Mouse (Mus musculus) lung, postnatal 10 days (tissue): ENCODE data around the gene Emc6.

Experiments used
- DNase-seq: peaks from one replicate; pipeline ENCODE4 v3.0.0; 2021

Emc6 gene

DNA sequence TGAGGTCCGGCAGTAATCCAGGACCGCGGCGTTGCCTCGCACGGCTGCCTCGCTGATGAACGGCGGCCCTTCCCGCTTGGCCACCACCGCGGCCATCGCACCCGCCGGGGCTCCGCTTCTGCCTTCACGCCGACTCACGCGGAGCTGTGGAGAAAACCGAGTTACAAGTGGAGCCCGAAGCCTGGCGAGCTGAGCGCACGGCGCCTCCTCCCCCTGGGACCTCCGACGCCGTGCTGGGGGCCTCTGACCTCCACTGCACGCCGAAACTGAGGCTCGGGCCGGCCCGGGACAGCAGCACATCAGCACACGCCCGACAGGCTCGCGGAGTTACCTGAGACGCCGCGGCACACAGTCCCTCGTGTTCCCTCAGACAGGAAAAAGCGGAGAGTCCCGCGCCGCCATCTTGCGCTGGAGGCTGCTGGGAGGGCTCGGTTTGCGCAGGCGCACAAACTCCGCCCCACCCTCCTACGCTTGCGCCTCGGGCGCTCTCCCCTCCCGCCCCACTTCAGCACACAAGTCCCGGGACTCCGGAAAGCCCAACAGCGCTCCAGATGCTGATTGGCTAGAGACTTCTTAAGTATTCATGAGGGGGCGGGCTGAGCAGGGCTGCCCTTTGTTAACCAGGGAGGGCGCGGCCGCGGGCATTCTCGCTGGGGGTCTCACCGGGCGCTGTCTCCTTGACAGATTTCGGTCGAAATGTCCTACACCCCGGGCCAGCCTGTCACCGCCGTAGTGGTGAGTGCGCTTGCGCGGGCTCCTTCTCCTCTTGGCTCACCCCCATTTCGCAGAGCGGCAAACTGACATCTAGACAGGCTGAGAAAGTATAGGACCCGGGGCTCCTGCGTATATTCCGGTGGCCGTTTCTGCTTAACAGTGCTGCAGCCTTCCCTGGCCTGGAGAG, at the start of gene Emc6, which contains the start of gene Tax1bp3:
Emc6 (minus strand) TSS at position 430 of the 901 bp plus-strand sequence.
Tax1bp3 (plus strand) TSS at position 476 of the 901 bp plus-strand sequence.
- peak; percentile 98 for DNase-seq

- DNase-seq = no peak
Measured at GRCm38 (mm10) chr11:73225856-73226255, 49.0 kb upstream of the Emc6 start.

DNA sequence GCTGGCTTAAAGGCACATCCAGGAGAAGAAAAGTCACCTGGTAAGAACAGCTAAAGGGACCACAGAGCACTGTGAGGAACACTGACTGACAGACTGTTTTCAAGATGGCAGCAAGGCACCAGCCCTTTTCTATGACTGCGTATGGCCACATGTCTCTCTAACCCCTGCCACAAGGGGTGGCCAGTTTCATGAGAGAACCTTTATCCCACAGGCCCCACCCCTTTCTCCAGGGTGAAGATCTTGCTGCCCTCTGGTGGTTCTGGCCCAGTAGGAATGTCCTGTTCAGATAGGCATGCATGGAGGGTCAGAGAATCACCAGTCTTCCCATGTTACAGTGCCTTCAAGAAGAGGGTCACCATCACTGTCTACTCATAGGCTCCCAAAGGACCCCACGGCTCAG, 47.1 kb upstream of the Emc6 start:
- peak; percentile 65 for DNase-seq

- DNase-seq = no peak
Measured at GRCm38 (mm10) chr11:73222846-73223245, 46.0 kb upstream of the Emc6 start.

- no peak for DNase-seq
Measured at GRCm38 (mm10) chr11:73220651-73221050, 43.8 kb upstream of the Emc6 start.

DNA sequence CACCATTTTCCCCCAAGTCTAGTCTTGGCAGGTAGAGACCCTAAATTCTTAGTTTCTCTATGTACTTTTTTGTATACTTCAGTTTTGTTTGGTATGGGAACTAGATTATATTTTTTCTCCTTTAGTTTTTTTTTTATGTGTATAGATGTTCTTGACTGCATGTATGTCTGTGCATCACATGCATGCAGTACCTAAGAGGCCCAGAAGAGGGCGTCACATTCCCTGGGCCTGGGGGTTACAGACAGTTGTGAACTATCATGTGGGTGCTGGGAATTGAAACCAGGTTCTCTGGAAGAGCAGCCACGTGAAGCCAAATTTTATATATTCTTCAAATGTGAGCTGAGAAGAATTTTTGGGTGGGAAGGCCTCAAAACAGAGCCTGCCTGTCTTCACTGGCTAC, 42.8 kb upstream of the Emc6 start:
- no peak for DNase-seq

DNA sequence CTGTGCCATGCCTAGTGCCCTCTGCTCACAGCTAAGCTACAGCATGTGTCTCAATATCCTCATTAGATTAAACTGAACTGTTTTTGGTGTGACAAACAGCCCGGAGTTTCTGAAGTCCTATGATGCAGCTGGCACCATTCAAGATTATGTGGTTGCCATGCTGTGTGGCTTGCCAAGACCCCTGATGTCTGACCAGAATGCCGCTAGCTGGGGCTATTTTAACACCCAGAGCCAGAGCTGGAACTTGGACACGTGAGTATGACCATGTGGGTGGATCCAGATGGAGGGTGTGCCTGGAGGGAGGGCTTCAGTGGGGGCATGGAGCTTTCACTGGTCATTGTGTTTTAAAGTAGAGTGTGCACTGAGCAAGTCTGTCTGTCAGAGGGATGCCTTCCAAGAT, 37.1 kb upstream of the Emc6 start:
- no peak for DNase-seq

GRCm38 (mm10) chr11:73207621-73208020, 30.8 kb upstream of the Emc6 start:
- no peak for DNase-seq

DNA sequence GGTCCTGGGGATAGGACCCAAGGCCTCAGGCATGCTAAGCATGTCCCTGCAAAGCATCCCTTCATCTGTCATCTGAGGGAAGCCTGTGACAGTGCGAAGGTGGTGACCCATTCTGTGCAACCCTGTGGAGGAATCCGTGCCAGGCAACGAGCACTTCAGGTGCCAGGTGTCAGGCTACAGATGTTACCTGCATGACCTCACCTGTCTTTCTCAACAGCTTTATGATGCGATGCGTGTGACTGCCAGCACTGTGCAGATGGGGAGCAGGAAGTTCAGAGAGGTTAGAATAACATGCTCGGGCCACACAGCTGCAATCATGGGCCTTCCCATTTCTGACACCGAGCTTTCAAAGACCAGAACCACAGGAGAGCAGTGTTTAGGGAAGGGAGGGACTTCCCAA, 28.4 kb upstream of the Emc6 start:
- no peak for DNase-seq

DNA sequence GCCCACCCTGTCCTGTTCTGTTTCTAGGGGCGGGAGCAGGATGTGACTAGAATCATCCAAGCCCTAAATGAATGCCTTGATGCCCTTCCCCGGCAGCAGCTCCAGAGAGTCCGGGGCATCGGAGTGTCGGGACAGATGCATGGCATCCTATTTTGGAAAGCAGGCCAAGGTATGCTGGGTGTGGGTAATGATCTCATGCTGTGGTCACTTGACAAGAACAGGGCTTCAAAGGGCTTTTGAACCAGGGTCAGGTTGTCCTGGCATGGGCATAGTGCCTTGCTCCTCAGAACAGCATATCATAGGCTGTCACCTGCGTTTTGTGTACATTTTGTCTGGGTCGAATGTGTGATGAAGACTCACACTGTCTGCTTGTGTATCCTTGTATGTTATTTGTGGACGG, 27.1 kb upstream of the Emc6 start:
- DNase-seq = no peak

DNA sequence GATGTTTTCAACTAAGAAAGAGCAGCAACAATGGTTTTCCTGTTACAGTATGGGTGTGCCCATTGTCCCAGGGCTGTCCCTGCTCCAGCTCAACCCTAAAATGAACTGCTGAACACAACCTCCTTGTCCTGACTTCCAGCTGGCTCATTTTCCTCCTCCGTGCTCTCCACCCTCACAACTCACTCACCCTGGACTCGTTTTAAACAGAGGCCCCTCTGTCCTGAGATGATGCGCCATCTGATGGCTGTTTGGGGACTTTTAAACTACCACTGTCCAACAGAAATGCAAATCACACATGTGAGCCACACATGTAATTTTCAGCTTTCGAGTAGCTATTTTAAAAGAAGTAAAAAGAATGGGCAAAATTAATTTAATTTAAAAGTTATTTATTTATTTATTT, 24.8 kb upstream of the Emc6 start:
- DNase-seq = peak; percentile 38

GRCm38 (mm10) chr11:73201021-73201420, 24.2 kb upstream of the Emc6 start:
- peak; percentile 30 for DNase-seq

GRCm38 (mm10) chr11:73199879-73200278, 23.0 kb upstream of the Emc6 start:
- DNase-seq = no peak

GRCm38 (mm10) chr11:73199230-73199712, 22.4 kb upstream of the Emc6 start, which contains the start of gene Shpk:
Shpk (plus strand) TSS chr11:73199460.
- peak; percentile 98 for DNase-seq

- DNase-seq = peak; percentile 89
Measured at GRCm38 (mm10) chr11:73198603-73199229, 21.9 kb upstream of the Emc6 start, which contains the start of gene Ctns. Ctns (minus strand) TSS chr11:73199042.

DNA sequence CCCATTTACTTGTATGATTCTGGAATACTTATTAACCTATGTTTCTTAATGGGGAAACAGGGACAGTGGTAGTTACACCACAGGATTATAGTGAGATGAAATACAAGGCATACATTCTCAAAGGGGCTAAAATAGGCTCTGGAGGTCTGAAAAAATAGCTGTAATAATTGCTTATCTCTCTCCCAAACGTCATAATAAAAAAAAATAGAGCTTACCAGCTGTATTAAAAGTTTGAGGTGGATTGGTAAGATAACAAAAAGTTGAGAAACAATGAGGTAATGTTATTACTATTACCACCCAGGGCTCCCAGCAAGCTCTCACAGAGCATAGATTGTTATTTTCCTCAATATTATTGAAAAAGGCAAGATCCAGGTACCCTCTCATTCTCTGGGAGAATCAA, 21.4 kb upstream of the Emc6 start:
- no peak for DNase-seq

- no peak for DNase-seq
Measured at GRCm38 (mm10) chr11:73194444-73194843, 17.6 kb upstream of the Emc6 start.

GRCm38 (mm10) chr11:73193047-73193446, 16.2 kb upstream of the Emc6 start:
- no peak for DNase-seq

GRCm38 (mm10) chr11:73187231-73187630, 10.4 kb upstream of the Emc6 start:
- no peak for DNase-seq

- no peak for DNase-seq
Measured at GRCm38 (mm10) chr11:73185872-73186615, 9.2 kb upstream of the Emc6 start.

DNA sequence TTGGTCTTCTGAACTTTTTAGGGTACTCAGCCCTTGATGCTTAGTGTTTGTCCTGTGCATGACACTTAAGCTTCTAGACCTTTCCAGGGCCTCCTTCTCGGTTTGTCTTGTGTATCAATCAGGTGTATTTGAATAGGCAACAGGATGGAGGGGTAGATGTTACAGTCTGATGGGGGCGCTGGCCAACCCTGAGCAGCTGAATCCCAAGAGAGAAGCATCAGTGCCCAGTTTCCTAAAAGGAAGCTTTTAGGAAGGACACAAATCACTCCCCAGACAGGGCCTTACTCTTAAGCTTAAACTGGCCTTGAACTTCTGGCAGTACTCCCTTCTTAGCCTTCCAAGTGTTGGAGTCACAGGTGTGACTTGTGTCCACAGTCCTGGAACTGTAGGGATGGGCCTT, 1.1 kb upstream of the Emc6 start:
- no peak for DNase-seq

DNA sequence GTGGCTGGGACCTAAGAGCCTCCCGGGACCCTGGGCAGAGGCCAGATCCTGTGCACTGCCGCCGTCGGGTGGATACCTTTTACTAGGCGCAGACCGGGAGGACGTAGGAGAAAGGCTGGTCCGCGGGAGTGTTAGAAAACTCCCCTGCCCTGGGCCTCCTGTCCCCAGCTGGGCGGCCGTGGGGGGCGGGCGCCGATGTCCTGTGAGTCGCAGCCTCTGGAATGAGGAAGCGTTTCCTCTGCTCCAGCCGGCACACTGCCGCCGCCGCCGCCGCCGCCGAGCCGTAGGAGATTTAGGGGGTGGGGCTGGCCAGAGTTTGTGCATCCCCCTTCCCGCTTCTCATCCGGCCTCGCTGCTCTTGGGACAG, 655 bp upstream of the Emc6 start:
- peak; percentile 94 for DNase-seq

DNA sequence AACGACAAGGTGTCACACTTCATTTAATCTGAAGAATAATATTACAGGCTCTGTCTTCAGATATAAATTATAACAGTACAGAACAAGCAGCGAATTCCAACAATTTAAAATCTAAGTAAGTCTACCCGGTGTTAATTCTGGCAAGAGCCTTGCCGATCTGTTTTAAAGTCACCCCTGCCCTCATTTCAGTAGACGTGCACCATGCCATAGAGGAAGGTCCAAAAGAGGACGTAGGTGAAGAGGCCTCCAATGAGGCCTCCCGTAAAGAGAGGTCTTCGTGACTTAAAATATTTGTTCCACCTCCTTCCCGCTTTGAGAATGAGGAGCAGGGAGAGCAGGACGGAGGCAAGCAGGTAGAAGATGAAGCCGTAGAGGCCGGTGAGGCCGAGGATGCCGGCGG, 651 bp downstream of the Emc6 start:
- DNase-seq = no peak
